Mouse (Mus musculus) midbrain, embryonic 12.5 days (tissue): ENCODE measurements around the gene Asrgl1. TPM values are rescaled to one million over a fixed set of nuclear protein-coding genes. Genes with fewer than 3 reads are reported as not detected.
"Not testable (repeated sequence)": the region's sequence is repeated elsewhere in the genome, so short reads cannot be mapped to it uniquely, and the experiment has no call there.

Experiments
- ATAC-seq: fragments of 200-750 bp; cut with Nextera tagmentation; 2 replicates; pipeline ENCODE4 v1.8.0; 2017; ENCODE audit warnings: low read depth, moderate TSS enrichment, moderate library complexity; ENCODE audit not compliant: low FRiP score
- H3K27ac ChIP-seq: fragments of 300-500 bp; sonication (generic); replicated peaks from 2 replicates; pipeline ENCODE4 v1.5.1; 2016; ENCODE audit warnings: mild to moderate bottlenecking
- H3K27me3 ChIP-seq: fragments of 300-500 bp; sonication (generic); 2 replicates; pipeline ENCODE4 v1.6.1; 2016; ENCODE audit warnings: mild to moderate bottlenecking
- H3K36me3 ChIP-seq: fragments of 300-500 bp; sonication (generic); 2 replicates; pipeline ENCODE4 v1.6.1; 2016
- H3K4me1 ChIP-seq: fragments of 300-500 bp; sonication (generic); 2 replicates; pipeline ENCODE4 v1.6.1; 2016
- H3K4me2 ChIP-seq: fragments of 300-500 bp; sonication (generic); replicated peaks from 2 replicates; pipeline ENCODE4 v1.6.1; 2016; ENCODE audit warnings: mild to moderate bottlenecking, moderate library complexity
- H3K4me3 ChIP-seq: fragments of 300-500 bp; sonication (generic); 2 replicates; pipeline ENCODE4 v1.5.1; 2016; ENCODE audit warnings: mild to moderate bottlenecking
- H3K9ac ChIP-seq: fragments of 300-500 bp; sonication (generic); replicated peaks from 2 replicates; pipeline ENCODE4 v1.6.1; 2016; ENCODE audit warnings: mild to moderate bottlenecking, moderate library complexity
- H3K9me3 ChIP-seq: fragments of 300-500 bp; sonication (generic); 2 replicates; pipeline ENCODE4 v1.6.1; 2016; ENCODE audit warnings: mild to moderate bottlenecking
- WGBS: fragments of 180-500 bp; shearing (Covaris S2); methylation state at CpG from one replicate; pipeline ENCODE4 v1.1.7; 2016; 5-methylcytosine and 5-hydroxymethylcytosine counted together
- polyA plus RNA-seq: library from polyadenylated mRNA; unstranded; fragments of >200 nt; fragmentation: Nextera tagmentation; extraction: Ambion mirVana; gene quantifications from 2 replicates; pipeline ENCODE4 v1.2.1, GENCODE M21; 2016

Asrgl1 gene
- 14.5 and 15.0 TPM in 2 replicates for polyA plus RNA-seq

DNA sequence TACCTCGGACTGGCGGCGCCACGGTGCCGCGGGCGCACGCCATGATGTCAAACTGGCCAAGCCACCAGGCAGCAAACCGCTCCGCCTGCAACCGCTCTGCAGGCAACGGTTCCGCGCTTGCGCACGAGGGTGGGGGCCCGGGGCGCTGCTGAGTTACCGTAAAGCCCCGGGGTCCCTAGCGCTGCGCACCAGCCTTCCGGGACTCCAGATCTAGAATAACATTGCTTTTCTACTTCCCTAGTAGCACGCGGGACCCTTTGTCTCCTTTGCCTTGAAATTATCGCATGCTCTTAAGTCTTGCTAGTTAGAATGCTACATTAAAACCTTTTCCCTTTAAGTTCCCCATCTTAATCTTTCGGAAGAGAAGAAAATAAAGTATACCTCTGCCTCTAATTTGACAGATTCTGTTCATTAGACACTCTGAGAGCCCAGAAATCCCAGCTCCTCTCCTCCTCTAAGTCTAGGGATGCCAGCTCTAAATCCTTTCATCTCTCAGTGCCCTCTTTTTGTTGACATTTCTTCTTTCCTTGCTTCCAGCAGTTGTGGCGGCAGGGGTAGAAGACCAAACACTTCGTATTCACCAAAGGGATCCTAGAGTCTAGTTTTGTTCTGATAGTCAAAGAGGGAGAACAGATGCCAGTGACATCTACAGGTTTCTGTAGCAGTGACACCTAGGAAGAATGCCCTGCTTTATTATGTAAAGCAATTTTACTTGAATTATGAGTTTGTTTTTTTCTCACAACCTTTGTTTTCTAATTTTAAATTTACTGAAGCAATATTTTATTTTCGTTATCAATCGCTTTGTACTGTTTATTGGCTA, at the start of gene Asrgl1:
TSS of gene Asrgl1 (minus strand) at position 125 of the 820 bp plus-strand sequence.
- H3K36me3 ChIP-seq, result no peaks in the 10 kb centered on the region
- H3K4me3 ChIP-seq, result peak within 1 kb of the TSS; percentile 70
- peak; percentile 98 for ATAC-seq
- H3K9ac ChIP-seq, result peak within 1 kb of the TSS; percentile 72
- no peaks in the 10 kb centered on the region for H3K9me3 ChIP-seq
- no peak within 1 kb of the TSS for H3K27ac ChIP-seq
- peak within 1 kb of the TSS; percentile 95 for H3K4me2 ChIP-seq
- peaks cover 18% of the 10 kb centered on the region for H3K4me1 ChIP-seq
- H3K27me3 ChIP-seq, result no peaks in the 10 kb centered on the region
- 11% methylated on average over 31 of the region's 31 CpGs for WGBS

DNA sequence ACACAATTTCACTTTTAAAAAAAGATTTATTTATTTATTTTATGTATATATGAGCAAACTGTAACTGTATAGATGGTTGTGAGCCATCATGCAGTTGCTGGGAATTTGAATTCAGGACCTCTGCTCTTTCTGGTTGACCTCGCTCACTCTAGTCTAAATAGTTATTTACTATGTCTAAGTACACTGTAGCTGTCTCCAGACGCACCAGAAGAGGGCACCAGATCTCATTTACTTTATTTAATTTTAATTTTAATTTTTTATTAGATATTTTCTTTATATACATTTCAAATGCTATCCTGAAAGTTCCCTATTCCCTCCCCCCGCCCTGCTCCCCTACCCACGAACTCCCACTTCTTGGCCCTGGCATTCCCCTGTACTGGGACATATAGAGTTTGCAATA, 10.8 kb upstream of the Asrgl1 start:
- H3K4me3 ChIP-seq, result no peak overlapping the region
- H3K9me3 ChIP-seq, result no peaks in the 10 kb centered on the region
- 81% methylated on average over 4 of the region's 4 CpGs for WGBS
- no peak overlapping the region for H3K27ac ChIP-seq
- H3K4me2 ChIP-seq, result no peak overlapping the region
- H3K4me1 ChIP-seq, result peaks cover 9% of the 10 kb centered on the region; the same call in 1 of the 2 replicates
- no peak for ATAC-seq
- H3K36me3 ChIP-seq, result no peaks in the 10 kb centered on the region
- no peak overlapping the region for H3K9ac ChIP-seq
- H3K27me3 ChIP-seq, result no peaks in the 10 kb centered on the region

DNA sequence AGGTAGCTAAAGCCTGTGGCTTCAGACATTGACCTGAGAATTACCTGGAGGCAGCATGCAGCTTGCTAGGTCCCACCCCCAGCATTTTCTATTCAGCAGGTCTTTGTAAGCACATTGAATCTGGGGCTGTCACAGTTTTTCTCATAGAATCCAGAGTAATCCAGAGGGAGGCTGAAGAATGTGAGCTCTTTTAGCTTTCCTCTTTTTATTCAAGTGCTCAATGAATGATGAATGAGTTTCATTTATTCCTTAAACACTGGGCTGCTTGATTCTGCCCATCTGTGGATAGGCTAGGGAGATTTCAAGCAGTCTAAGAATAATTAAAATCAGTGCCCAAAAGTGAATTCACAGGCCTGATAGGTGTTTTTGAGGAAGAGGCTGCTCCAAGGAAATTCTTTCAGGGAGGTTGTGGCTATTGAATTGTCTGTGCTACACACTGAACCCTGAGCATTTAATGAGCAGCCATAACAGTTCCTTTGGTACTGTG, 8.2 kb upstream of the Asrgl1 start:
- Histone ChIP-seq H3K9me3 (no peaks in the 10 kb centered on the region), H3K27ac (0 out of 2 replicates have a peak overlapping the region, but pooled peaks have one; percentile 35), H3K4me1 (peaks cover 9% of the 10 kb centered on the region; the same call in 1 of the 2 replicates), H3K27me3 (no peaks in the 10 kb centered on the region), H3K4me2 (no peak overlapping the region), H3K4me3 (no peak overlapping the region), H3K36me3 (no peaks in the 10 kb centered on the region), H3K9ac (no peak overlapping the region)
- peak; percentile 47; the same call in 1 of the 2 replicates for ATAC-seq

DNA sequence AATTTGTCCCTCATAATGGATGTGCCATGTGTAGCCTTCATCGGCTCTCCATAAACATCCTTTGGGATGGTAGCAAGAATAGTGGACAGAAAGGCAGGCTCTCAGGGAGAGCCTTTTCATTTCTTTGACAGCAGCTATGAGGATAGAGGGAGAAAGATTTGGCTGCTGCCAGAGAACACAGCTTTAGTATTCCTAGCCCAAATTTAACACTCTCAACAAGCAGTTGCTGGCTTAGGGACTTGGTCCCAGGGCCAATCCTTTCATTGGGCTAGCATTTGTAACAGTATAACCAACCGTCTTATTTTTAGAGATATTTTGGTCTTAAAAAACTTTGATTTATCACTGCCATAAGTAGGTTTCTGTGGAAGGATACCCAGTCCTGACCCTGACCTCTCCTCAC, 7.8 kb upstream of the Asrgl1 start:
- H3K36me3 ChIP-seq, result no peaks in the 10 kb centered on the region
- WGBS, result 84% methylated on average over 2 of the region's 2 CpGs

DNA sequence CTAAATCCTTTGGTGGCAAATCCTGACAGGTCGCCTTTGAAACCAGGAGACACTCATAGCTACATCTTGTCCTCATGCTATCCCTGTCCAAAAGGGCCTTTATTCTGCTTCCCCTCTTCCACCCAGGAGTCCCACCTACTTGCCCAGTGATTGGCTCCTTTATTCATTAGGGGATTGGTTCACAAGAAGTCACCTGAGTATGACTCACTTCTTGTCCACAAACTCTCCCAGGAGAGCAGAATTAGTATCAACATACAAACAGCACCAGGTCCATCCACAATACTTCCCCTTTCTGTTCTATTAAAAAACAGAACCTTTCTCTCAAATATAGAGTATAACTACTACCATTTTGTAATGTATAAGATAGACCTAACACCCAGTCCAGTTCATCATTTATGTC, 4.9 kb upstream of the Asrgl1 start:
- H3K4me2 ChIP-seq, H3K36me3 ChIP-seq, H3K4me3 ChIP-seq, H3K4me1 ChIP-seq, H3K9ac ChIP-seq, H3K27ac ChIP-seq, H3K9me3 ChIP-seq, ATAC-seq, H3K27me3 ChIP-seq: not testable (repeated sequence)
- 71% methylated on average over 1 of the region's 1 CpGs for WGBS

More for the DNA sequence above, 7.8 kb upstream of the Asrgl1 start:
- Histone ChIP-seq H3K4me1 (peaks cover 9% of the 10 kb centered on the region; the same call in 1 of the 2 replicates), H3K27ac (0 out of 2 replicates have a peak overlapping the region, but pooled peaks have one; percentile 35), H3K27me3 (no peaks in the 10 kb centered on the region), H3K4me2 (no peak overlapping the region), H3K9me3 (no peaks in the 10 kb centered on the region), H3K4me3 (no peak overlapping the region), H3K9ac (no peak overlapping the region)
- ATAC-seq, result no peak

DNA sequence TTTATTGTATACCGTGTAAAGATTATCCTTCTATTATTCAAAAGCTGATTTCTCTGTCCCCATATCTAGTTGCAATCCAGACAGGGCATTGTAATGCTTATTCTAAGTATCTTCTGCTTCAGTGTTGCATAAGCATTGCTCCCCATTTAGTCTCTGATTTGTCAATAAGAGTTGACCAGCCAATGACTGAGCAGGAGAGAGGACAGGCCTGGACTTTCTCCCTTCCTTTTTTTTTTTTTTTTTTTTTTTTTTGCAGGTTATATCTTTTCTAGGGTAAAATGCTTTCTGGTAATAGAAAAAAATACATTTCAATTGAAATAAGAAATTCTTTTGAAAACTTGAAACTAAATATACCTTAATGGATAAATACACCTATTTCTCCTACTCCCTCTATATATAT, 1.7 kb upstream of the Asrgl1 start:
- no peaks in the 10 kb centered on the region for H3K27me3 ChIP-seq
- H3K4me3 ChIP-seq, result no peak overlapping the region
- H3K27ac ChIP-seq, result no peak overlapping the region
- no peak overlapping the region for H3K9ac ChIP-seq
- no peaks in the 10 kb centered on the region for H3K36me3 ChIP-seq
- no peaks in the 10 kb centered on the region for H3K9me3 ChIP-seq
- ATAC-seq, result no peak
- WGBS, result 92% methylated on average over 1 of the region's 1 CpGs
- peaks cover 18% of the 10 kb centered on the region for H3K4me1 ChIP-seq
- H3K4me2 ChIP-seq, result no peak overlapping the region

DNA sequence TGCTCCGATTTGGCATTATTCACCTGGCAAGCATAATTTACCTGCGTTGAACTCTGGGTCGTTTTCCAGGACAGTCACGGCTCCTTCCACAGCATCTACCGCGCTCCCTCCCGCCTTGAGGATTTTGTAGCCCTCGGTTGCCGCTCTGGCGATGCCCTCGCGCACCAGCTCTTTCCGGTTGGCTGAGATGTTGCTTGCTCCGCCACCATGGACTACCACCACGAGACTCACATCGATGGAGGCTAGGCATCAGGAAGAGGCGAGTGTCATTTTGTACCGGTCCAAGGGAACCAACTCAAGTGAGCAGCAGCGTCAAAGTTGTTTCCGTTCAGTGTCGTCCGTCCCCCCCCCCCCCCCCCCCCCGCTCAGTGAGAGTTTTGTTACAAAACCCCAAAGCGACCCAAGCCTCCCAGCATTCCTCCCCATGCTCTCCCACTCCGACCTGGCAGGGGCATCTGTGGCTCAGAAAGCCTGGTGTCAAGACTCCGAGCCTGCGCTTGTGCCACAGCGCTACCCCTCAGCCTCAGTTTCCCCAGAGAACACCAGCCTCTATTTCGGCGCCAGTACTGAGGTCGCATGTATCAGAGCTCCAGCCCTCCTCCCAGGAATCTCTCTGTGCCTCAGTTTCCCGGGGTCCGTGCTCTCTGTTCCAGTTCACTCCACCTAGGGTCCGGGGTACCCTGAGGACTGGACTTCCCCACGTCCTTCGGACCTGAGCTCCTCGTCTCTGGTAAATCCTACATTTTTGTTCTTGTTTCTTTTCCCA, 507 bp downstream of the Asrgl1 start:
- peak overlapping the region; percentile 70 for H3K4me3 ChIP-seq
- no peaks in the 10 kb centered on the region for H3K9me3 ChIP-seq
- peak overlapping the region; percentile 95 for H3K4me2 ChIP-seq
- H3K4me1 ChIP-seq, result peaks cover 18% of the 10 kb centered on the region
- peak; percentile 79 for ATAC-seq
- peak overlapping the region; percentile 72 for H3K9ac ChIP-seq
- no peak overlapping the region for H3K27ac ChIP-seq
- WGBS, result 2% methylated on average over 34 of the region's 37 CpGs
- H3K36me3 ChIP-seq, result no peaks in the 10 kb centered on the region
- H3K27me3 ChIP-seq, result no peaks in the 10 kb centered on the region

DNA sequence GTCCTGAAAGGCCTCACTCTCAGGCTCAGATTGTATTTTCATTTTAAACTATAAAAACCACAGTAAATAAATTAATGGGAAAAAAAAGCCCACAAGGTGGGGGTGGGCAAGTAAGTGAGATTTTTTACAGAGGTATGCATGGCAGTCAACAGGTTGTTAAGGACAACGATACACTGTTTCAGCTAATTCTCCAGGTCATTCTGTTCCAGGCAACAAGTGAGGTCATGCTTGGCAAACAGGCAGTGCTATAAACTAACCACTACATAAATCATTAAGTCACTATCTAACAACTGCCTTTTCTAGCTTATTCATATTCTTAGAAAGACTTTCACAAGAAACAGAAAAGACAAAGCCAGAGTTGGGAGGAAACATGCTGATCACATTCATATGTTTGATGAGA, 5.4 kb downstream of the Asrgl1 start:
- H3K4me1 ChIP-seq, result peaks cover 18% of the 10 kb centered on the region
- no peak for ATAC-seq
- H3K4me3 ChIP-seq, result no peak overlapping the region
- no peaks in the 10 kb centered on the region for H3K36me3 ChIP-seq
- 89% methylated on average over 1 of the region's 1 CpGs for WGBS
- H3K27me3 ChIP-seq, result no peaks in the 10 kb centered on the region
- H3K9me3 ChIP-seq, result no peaks in the 10 kb centered on the region
- no peak overlapping the region for H3K9ac ChIP-seq
- no peak overlapping the region for H3K27ac ChIP-seq
- H3K4me2 ChIP-seq, result no peak overlapping the region

DNA sequence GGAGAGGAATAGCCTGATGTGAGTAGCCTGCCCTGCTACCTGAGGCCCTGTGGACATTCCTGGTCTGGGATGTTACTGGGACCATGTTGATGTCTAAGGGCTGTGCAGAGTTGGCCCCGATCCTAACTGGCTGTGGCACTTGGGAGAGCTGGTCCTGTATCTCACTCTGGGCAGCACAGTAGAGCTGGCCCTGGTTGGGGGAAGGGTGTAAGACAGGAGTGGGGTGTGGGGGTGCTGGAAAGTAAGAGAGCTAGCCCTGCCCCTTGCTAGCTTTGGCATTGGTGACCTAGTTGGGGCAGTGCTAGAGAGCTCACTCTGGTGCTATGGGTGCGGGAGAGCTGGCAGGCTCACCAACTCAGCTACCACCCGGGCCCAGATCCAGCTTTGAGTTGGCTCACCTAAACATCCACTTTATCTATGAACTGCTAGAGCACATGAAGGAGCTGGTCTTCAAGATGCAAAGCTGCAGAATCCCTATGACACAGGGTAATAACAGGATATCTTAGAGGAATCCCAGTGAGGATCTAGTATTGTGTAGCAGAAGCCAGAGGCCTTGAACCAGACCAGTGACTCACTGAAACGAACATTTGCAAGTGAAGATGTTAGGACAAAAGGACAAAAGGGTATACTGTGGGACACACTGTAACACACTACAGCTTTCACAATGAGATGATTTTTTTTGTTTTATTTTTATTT, 6.8 kb downstream of the Asrgl1 start:
- H3K4me2 ChIP-seq, result no peak overlapping the region
- WGBS, result 95% methylated on average over 4 of the region's 4 CpGs
- no peak overlapping the region for H3K4me3 ChIP-seq
- 0 out of 2 replicates have a peak, but pooled peaks cover 9% of the 10 kb centered on the region for H3K4me1 ChIP-seq
- no peaks in the 10 kb centered on the region for H3K27me3 ChIP-seq
- ATAC-seq, result no peak
- H3K27ac ChIP-seq, result no peak overlapping the region
- H3K36me3 ChIP-seq, result no peaks in the 10 kb centered on the region
- H3K9me3 ChIP-seq, result no peaks in the 10 kb centered on the region
- no peak overlapping the region for H3K9ac ChIP-seq

DNA sequence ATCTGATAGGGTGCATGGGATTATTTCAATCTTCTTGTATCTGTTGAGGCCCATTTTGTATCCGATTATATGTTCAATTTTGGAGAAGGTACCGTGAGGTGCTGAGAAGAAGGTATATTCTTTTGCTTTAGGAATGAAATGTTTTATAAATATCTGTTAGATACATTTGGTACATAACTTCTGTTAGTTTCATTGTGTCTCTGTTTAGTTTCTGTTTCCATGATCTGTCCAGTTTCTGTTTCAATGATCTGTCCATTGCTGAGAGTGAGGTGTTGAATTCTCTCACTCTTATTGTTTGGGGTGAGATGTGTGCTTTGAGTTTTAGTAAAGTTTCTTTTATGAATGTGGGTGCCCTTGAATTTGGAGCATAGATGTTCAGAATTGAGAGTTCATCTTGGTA, 11.4 kb downstream of the Asrgl1 start:
- 91% methylated on average over 2 of the region's 2 CpGs for WGBS
- H3K36me3 ChIP-seq, H3K27me3 ChIP-seq, H3K4me3 ChIP-seq, H3K4me2 ChIP-seq, H3K27ac ChIP-seq, H3K9ac ChIP-seq, ATAC-seq, H3K4me1 ChIP-seq, H3K9me3 ChIP-seq: not testable (repeated sequence)

DNA sequence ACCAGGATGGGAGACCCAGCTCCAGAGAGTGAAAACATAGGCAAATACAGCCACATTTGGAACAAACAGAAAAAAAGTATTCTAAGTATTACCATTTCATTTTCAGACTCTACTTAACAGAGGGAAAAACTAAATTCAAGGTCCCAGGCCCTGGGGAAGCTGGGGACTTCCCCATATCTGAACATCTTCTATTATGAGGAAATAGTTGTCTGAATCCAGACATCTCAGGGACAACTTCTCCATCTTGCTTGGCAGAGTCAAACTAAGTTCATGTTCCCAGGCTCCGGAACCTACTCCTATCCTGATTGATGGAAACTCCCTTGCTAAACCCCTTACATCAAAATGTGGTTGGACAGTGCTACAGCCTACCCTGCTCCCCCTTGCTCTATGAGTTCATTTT, 13.0 kb downstream of the Asrgl1 start:
- ATAC-seq, result no peak
- no peaks in the 10 kb centered on the region for H3K27me3 ChIP-seq
- H3K27ac ChIP-seq, result no peak overlapping the region
- no peak overlapping the region for H3K9ac ChIP-seq
- WGBS, result 94% methylated on average over 1 of the region's 1 CpGs
- no peak overlapping the region for H3K4me3 ChIP-seq
- H3K4me1 ChIP-seq, result no peaks in the 10 kb centered on the region
- H3K9me3 ChIP-seq, result no peaks in the 10 kb centered on the region
- no peak overlapping the region for H3K4me2 ChIP-seq
- no peaks in the 10 kb centered on the region for H3K36me3 ChIP-seq
